ENCODE assay signal across 9 mouse cellular contexts in genomic region chr8:117109801-117110390, GRCm38 (mm10). TPM values are rescaled to one million over a fixed set of nuclear protein-coding genes. Genes with fewer than 3 reads are reported as not detected.
DNase-seq lines count a peak whose midpoint lies in the region; ATAC-seq lines count a peak whose summit lies in the region.
"Had no signal": no experiment of that assay in that cellular context is flagged by ENCODE, and none has a peak within 500 bp of the region (broad histone marks: within the 10 kb centered on the region; RNA-seq: fewer than 3 reads in every experiment).

No protein-coding gene starts in this region.

- H3K4me2 ChIP-seq in heart, embryonic 12.5 days: no peak overlapping the region
- H3K4me2 ChIP-seq: limb, embryonic 15.5 days had no signal

- peaks cover 1% of the 10 kb centered on the region for H3K4me1 ChIP-seq in heart, embryonic 12.5 days (replicated peaks)

- WGBS in heart, embryonic 12.5 days: 53% methylated on average over 16 of the region's 16 CpGs

- H3K27me3 ChIP-seq in heart, embryonic 12.5 days (replicated peaks): no peaks in the 10 kb centered on the region
- H3K27me3 ChIP-seq: limb, embryonic 15.5 days had no signal

- no peaks in the 10 kb centered on the region for H3K36me3 ChIP-seq in heart, embryonic 12.5 days
- H3K36me3 ChIP-seq: limb, embryonic 15.5 days had no signal

- H3K4me3 ChIP-seq in heart, embryonic 12.5 days: no peak overlapping the region
- H3K4me3 ChIP-seq: limb, embryonic 15.5 days had no signal

- peaks cover 6% of the 10 kb centered on the region; the same call in 1 of the 2 replicates for H3K9me3 ChIP-seq in heart, embryonic 12.5 days (replicated peaks)
- H3K9me3 ChIP-seq: limb, embryonic 15.5 days had no signal

- DNase-seq in heart, adult 18-20 months: peak; percentile 57 to 78
- peak; percentile 47 for DNase-seq in CD4-positive helper T cell, adult 2 months (ENCODE audit: low read depth, low spot score)
- peak; percentile 68 for DNase-seq in adrenal gland, postnatal 25 days
- DNase-seq in frontal cortex, postnatal 36 days (ENCODE audit: low spot score in 2 of 2): peak; percentile 13 to 33
- DNase-seq in kidney, postnatal 36 days: peak; percentile 76 to 91
- DNase-seq in thymus, postnatal 0 days (ENCODE audit: low spot score): peak; percentile 43

- no peak overlapping the region for H3K9ac ChIP-seq in heart, embryonic 12.5 days
- H3K9ac ChIP-seq: limb, embryonic 15.5 days had no signal

- H3K27ac ChIP-seq in heart, embryonic 12.5 days (ENCODE audit: poor library complexity, severe bottlenecking): no peak overlapping the region
- H3K27ac ChIP-seq: limb, embryonic 15.5 days had no signal

- ATAC-seq in heart, embryonic 12.5 days (ENCODE audit: insufficient number of reproducible peaks, low FRiP score): no peak
- ATAC-seq in megakaryocyte, adult 5-6 weeks (ENCODE audit: poor library complexity, severe bottlenecking): peak; percentile 76

RNA-seq across cellular contexts. Expression of gene Bco1, which starts 14.2 kb away (rescaled TPM):
- total RNA-seq in heart, adult 18-20 months (2021): under 1 TPM in 1 of 2 experiments, not detected in 1; 0.15 TPM
- 0.08 and 0.34 TPM in 2 replicates for polyA plus RNA-seq in heart, embryonic 12.5 days (2016; fragmentation: Nextera tagmentation; extraction: Ambion mirVana)
- total RNA-seq in adrenal gland, postnatal 25 days (2021): 0.55 TPM in 1 of 2 replicates, not detected in the other
- not detected in 2 replicates for total RNA-seq in megakaryocyte, adult 5-6 weeks (2015)
- total RNA-seq in megakaryocyte, adult 5-6 weeks (2017): not detected in 2 replicates
- 0.09 TPM in 1 of 2 replicates, not detected in the other for polyA plus RNA-seq in thymus, postnatal 0 days (2015; fragmentation: Nextera tagmentation; extraction: Ambion mirVana)

RNA-seq across cellular contexts. Expression of gene Pkd1l2, which starts 27.6 kb away (rescaled TPM):
- total RNA-seq in heart, adult 18-20 months (2021): not detected
- polyA plus RNA-seq in heart, embryonic 12.5 days (2016; fragmentation: Nextera tagmentation; extraction: Ambion mirVana): 0.11 TPM in 1 of 2 replicates, not detected in the other
- total RNA-seq in adrenal gland, postnatal 25 days (2021): 2.2 and 3.5 TPM in 2 replicates
- total RNA-seq in megakaryocyte, adult 5-6 weeks (2015): 0.04 and 0.07 TPM in 2 replicates
- 0.04 and 0.08 TPM in 2 replicates for total RNA-seq in megakaryocyte, adult 5-6 weeks (2017)
- polyA plus RNA-seq in thymus, postnatal 0 days (2015; fragmentation: Nextera tagmentation; extraction: Ambion mirVana): 0.12 and 0.13 TPM in 2 replicates

RNA-seq across cellular contexts. Expression of gene Gan, which starts 48.0 kb away (rescaled TPM):
- 1 to 10 TPM; 4.0 to 5.3 TPM for total RNA-seq in heart, adult 18-20 months (2021)
- polyA plus RNA-seq in heart, embryonic 12.5 days (2016; fragmentation: Nextera tagmentation; extraction: Ambion mirVana): 1.3 and 1.7 TPM in 2 replicates
- 9.4 and 13.3 TPM in 2 replicates for total RNA-seq in adrenal gland, postnatal 25 days (2021)
- total RNA-seq in megakaryocyte, adult 5-6 weeks (2015): 4.6 and 5.4 TPM in 2 replicates
- 4.6 and 4.8 TPM in 2 replicates for total RNA-seq in megakaryocyte, adult 5-6 weeks (2017)
- 1.5 and 2.3 TPM in 2 replicates for polyA plus RNA-seq in thymus, postnatal 0 days (2015; fragmentation: Nextera tagmentation; extraction: Ambion mirVana)

Comparison
In these comparisons a context has a peak if more than half of its experiments do, and no peak if none do; other contexts are left out.
1. DNase-seq: peak in every context shown above with its lines; median percentile 84 in kidney, postnatal 36 days; 68 in adrenal gland, postnatal 25 days; 68 in heart, adult 18-20 months; 47 in CD4-positive helper T cell, adult 2 months; 43 in thymus, postnatal 0 days; 23 in frontal cortex, postnatal 36 days.